Comparison of ENCODE assay signal across 12 mouse cellular contexts in genomic region chr9:114525891-114526290, GRCm38 (mm10). TPM values are rescaled to one million over a fixed set of nuclear protein-coding genes. Genes with fewer than 3 reads are reported as not detected.
DNase-seq lines count a peak whose midpoint lies in the region; ATAC-seq and TF ChIP-seq lines count a peak whose summit lies in the region.
"Had no signal": no experiment of that assay in that cellular context is flagged by ENCODE, and none has a peak within 500 bp of the region (broad histone marks: within the 10 kb centered on the region; RNA-seq: fewer than 3 reads in every experiment).

No protein-coding gene starts in this region.

- H3K4me3 ChIP-seq in liver, embryonic 16.5 days (ENCODE audit: low read depth, low read length), result no peak overlapping the region
- H3K4me3 ChIP-seq in liver, postnatal 0 days (ENCODE audit: low read depth, low read length), result no peak overlapping the region
- H3K4me3 ChIP-seq in embryonic facial prominence, embryonic 10.5 days, result peak overlapping the region; percentile 49
- H3K4me3 ChIP-seq in hindbrain, embryonic 14.5 days (replicated peaks; ENCODE audit: low read length), result no peak overlapping the region

- H3K27me3 ChIP-seq in liver, embryonic 16.5 days (ENCODE audit: control insufficient read depth, insufficient read depth, low read depth, low read length), result no peaks in the 10 kb centered on the region
- H3K27me3 ChIP-seq in liver, postnatal 0 days (ENCODE audit: insufficient read depth, low read length), result no peaks in the 10 kb centered on the region
- H3K27me3 ChIP-seq in embryonic facial prominence, embryonic 10.5 days (replicated peaks; ENCODE audit: low read depth, poor library complexity, severe bottlenecking), result no peaks in the 10 kb centered on the region
- no peaks in the 10 kb centered on the region for H3K27me3 ChIP-seq in hindbrain, embryonic 14.5 days (ENCODE audit: control insufficient read depth, insufficient read depth, low read length)

- no peak for ATAC-seq in liver, embryonic 16.5 days (ENCODE audit: low read depth)
- no peak for ATAC-seq in liver, postnatal 0 days
- no peak for ATAC-seq in hindbrain, embryonic 14.5 days (ENCODE audit: low FRiP score)

- DNase-seq in liver, postnatal 0 days, result no peak
- DNase-seq in ES-CJ7 (ENCODE audit: low read depth, low spot score), result peak; percentile 70
- DNase-seq in embryonic facial prominence, embryonic 10.5 days (ENCODE audit: low spot score), result no peak
- DNase-seq in hindbrain, embryonic 14.5 days (ENCODE audit: low spot score), result no peak
- DNase-seq in layer of hippocampus, adult 11-12 months (ENCODE audit: low spot score), result no peak
- DNase-seq in cerebellum, postnatal 25 days, result no peak
- DNase-seq: lung, postnatal 14 days; thymus, postnatal 36 days had no signal

- H3K4me1 ChIP-seq in liver, embryonic 16.5 days (ENCODE audit: control insufficient read depth, low read depth, low read length), result peaks cover 10% of the 10 kb centered on the region
- H3K4me1 ChIP-seq in liver, postnatal 0 days (ENCODE audit: insufficient read depth), result peaks cover 12% of the 10 kb centered on the region
- peaks cover 70% of the 10 kb centered on the region for H3K4me1 ChIP-seq in embryonic facial prominence, embryonic 10.5 days
- H3K4me1 ChIP-seq in hindbrain, embryonic 14.5 days (replicated peaks; ENCODE audit: control insufficient read depth, insufficient read depth, low read length), result peaks cover 18% of the 10 kb centered on the region

- peak overlapping the region; percentile 73 for H3K27ac ChIP-seq in liver, embryonic 16.5 days (ENCODE audit: low read length)
- H3K27ac ChIP-seq in liver, postnatal 0 days (ENCODE audit: low read depth), result no peak overlapping the region
- H3K27ac ChIP-seq in embryonic facial prominence, embryonic 10.5 days (replicated peaks), result peak overlapping the region; percentile 87
- H3K27ac ChIP-seq in hindbrain, embryonic 14.5 days, result no peak overlapping the region

- H3K4me2 ChIP-seq in liver, embryonic 16.5 days (ENCODE audit: low read depth, low read length), result no peak overlapping the region
- H3K4me2 ChIP-seq in liver, postnatal 0 days (ENCODE audit: low read depth, low read length), result no peak overlapping the region
- peak overlapping the region; percentile 12; the same call in 1 of the 2 replicates for H3K4me2 ChIP-seq in hindbrain, embryonic 14.5 days (replicated peaks)

- no peak for TF ChIP-seq CTCF in liver, postnatal 0 days (IDR thresholded peaks at IDR 0.05; ENCODE audit: low read depth)

- no peak overlapping the region for H3K9ac ChIP-seq in liver, embryonic 16.5 days (ENCODE audit: low read depth, low read length)
- H3K9ac ChIP-seq in liver, postnatal 0 days (replicated peaks), result no peak overlapping the region
- no peak overlapping the region for H3K9ac ChIP-seq in hindbrain, embryonic 14.5 days

- 43% methylated on average over 8 of the region's 8 CpGs for WGBS in liver, embryonic 16.5 days (ENCODE audit: insufficient replicate concordance)
- WGBS in liver, postnatal 0 days (ENCODE audit: insufficient replicate concordance), result 46% methylated on average over 8 of the region's 8 CpGs
- 7% methylated on average over 8 of the region's 8 CpGs for WGBS in embryonic facial prominence, embryonic 10.5 days
- 6% methylated on average over 8 of the region's 8 CpGs for WGBS in hindbrain, embryonic 14.5 days

- no peaks in the 10 kb centered on the region for H3K9me3 ChIP-seq in liver, embryonic 16.5 days (replicated peaks; ENCODE audit: control insufficient read depth, low read length)
- H3K9me3 ChIP-seq in liver, postnatal 0 days (ENCODE audit: low read length), result no peaks in the 10 kb centered on the region
- H3K9me3 ChIP-seq in embryonic facial prominence, embryonic 10.5 days, result no peaks in the 10 kb centered on the region
- H3K9me3 ChIP-seq in hindbrain, embryonic 14.5 days (ENCODE audit: control insufficient read depth, low read length), result no peaks in the 10 kb centered on the region

- no peak for TF ChIP-seq EP300 in liver, postnatal 0 days (IDR thresholded peaks at IDR 0.05; ENCODE audit: low read depth)

- H3K36me3 ChIP-seq in liver, embryonic 16.5 days (ENCODE audit: control insufficient read depth, insufficient read depth), result no peaks in the 10 kb centered on the region
- H3K36me3 ChIP-seq in liver, postnatal 0 days (replicated peaks; ENCODE audit: insufficient read depth, low read length), result no peaks in the 10 kb centered on the region
- peaks cover 38% of the 10 kb centered on the region for H3K36me3 ChIP-seq in embryonic facial prominence, embryonic 10.5 days (replicated peaks)
- no peaks in the 10 kb centered on the region for H3K36me3 ChIP-seq in hindbrain, embryonic 14.5 days (replicated peaks; ENCODE audit: control insufficient read depth, insufficient read depth)

RNA-seq across cellular contexts. Expression of gene C130032M10Rik, which starts 10.4 kb away (rescaled TPM):
- not detected in 2 replicates for polyA plus RNA-seq in liver, embryonic 16.5 days (2015; fragmentation: Nextera tagmentation; extraction: Ambion mirVana)
- not detected in 2 replicates for polyA plus RNA-seq in liver, postnatal 0 days (2015; fragmentation: Nextera tagmentation; extraction: Ambion mirVana)
- 1.0 and 1.2 TPM in 2 replicates for polyA plus RNA-seq in embryonic facial prominence, embryonic 10.5 days (2016; fragmentation: Nextera tagmentation; extraction: Ambion mirVana)
- polyA plus RNA-seq in hindbrain, embryonic 14.5 days (2014; fragmentation: Nextera tagmentation; extraction: Ambion mirVana), result not detected in 2 replicates
- polyA plus RNA-seq: brain, embryonic 14.5 days; kidney, adult 2 months; spleen, adult 2 months had no signal

RNA-seq across cellular contexts. Expression of gene Ccr4, which starts 21.2 kb away (rescaled TPM):
- polyA plus RNA-seq in liver, embryonic 16.5 days (2015; fragmentation: Nextera tagmentation; extraction: Ambion mirVana), result not detected in 2 replicates
- not detected in 2 replicates for polyA plus RNA-seq in liver, postnatal 0 days (2015; fragmentation: Nextera tagmentation; extraction: Ambion mirVana)
- 0.10 TPM in 1 of 2 replicates, not detected in the other for polyA plus RNA-seq in embryonic facial prominence, embryonic 10.5 days (2016; fragmentation: Nextera tagmentation; extraction: Ambion mirVana)
- not detected in 2 replicates for polyA plus RNA-seq in hindbrain, embryonic 14.5 days (2014; fragmentation: Nextera tagmentation; extraction: Ambion mirVana)
- polyA plus RNA-seq: brain, embryonic 14.5 days had no signal

RNA-seq across cellular contexts. Expression of gene Trim71, which starts 38.3 kb away (rescaled TPM):
- 0.69 and 0.71 TPM in 2 replicates for polyA plus RNA-seq in liver, embryonic 16.5 days (2015; fragmentation: Nextera tagmentation; extraction: Ambion mirVana)
- polyA plus RNA-seq in liver, postnatal 0 days (2015; fragmentation: Nextera tagmentation; extraction: Ambion mirVana), result 0.05 and 0.06 TPM in 2 replicates
- 7.8 and 9.4 TPM in 2 replicates for polyA plus RNA-seq in embryonic facial prominence, embryonic 10.5 days (2016; fragmentation: Nextera tagmentation; extraction: Ambion mirVana)
- 0.29 and 0.31 TPM in 2 replicates for polyA plus RNA-seq in hindbrain, embryonic 14.5 days (2014; fragmentation: Nextera tagmentation; extraction: Ambion mirVana)

Comparison
In these comparisons a context has a peak if more than half of its experiments do, and no peak if none do; other contexts are left out.
1. H3K27ac ChIP-seq: peak in liver, embryonic 16.5 days (single experiment) and embryonic facial prominence, embryonic 10.5 days (single experiment); none in liver, postnatal 0 days (single experiment) and hindbrain, embryonic 14.5 days (single experiment).